25 mouse cellular contexts compared by ENCODE assay signal in the genomic region with DNA sequence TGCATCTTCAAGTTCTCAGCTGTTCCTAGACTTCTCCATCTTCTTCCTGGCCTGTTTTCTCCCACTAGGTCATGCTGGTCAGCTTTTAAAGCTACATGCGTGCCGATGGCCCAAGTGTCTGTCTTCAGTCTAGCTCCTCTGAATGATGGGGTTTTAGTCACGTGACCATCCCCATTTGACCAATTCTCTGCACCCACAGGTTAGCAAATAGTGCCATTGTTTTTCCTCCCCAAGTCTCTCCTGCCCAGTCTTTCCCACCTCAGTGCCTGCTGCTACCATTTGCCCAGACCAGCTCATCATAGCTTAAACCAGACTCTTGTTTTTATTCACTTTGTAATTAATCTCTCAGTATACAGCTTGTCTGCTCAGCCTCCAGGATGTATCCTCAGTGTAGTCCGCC.
DNase-seq lines count a peak whose midpoint lies in the region; ATAC-seq lines count a peak whose summit lies in the region.
"Had no signal": no experiment of that assay in that cellular context is flagged by ENCODE, and none has a peak within 500 bp of the region (broad histone marks: within the 10 kb centered on the region; RNA-seq: fewer than 3 reads in every experiment).

No protein-coding gene starts in this region.

- H3K9me3 ChIP-seq in forebrain, embryonic 14.5 days (replicated peaks; ENCODE audit: control insufficient read depth, low read length) = no peaks in the 10 kb centered on the region
- no peaks in the 10 kb centered on the region for H3K9me3 ChIP-seq in forebrain, embryonic 11.5 days (ENCODE audit: control insufficient read depth, low read length)
- H3K9me3 ChIP-seq in neural tube, embryonic 15.5 days (replicated peaks) = no peaks in the 10 kb centered on the region
- no peaks in the 10 kb centered on the region for H3K9me3 ChIP-seq in midbrain, embryonic 14.5 days (ENCODE audit: control insufficient read depth, low read length)
- H3K9me3 ChIP-seq: embryonic facial prominence, embryonic 13.5 days; G1E; heart, embryonic 15.5 days; intestine, embryonic 15.5 days; limb, embryonic 15.5 days; neural tube, embryonic 12.5 days; stomach, embryonic 15.5 days had no signal

- WGBS in forebrain, embryonic 14.5 days = 89% methylated on average over 4 of the region's 4 CpGs
- WGBS in forebrain, embryonic 11.5 days = 90% methylated on average over 4 of the region's 4 CpGs
- WGBS in neural tube, embryonic 15.5 days = 51% methylated on average over 4 of the region's 4 CpGs
- 86% methylated on average over 4 of the region's 4 CpGs for WGBS in midbrain, embryonic 14.5 days

- no peak for DNase-seq in forebrain, embryonic 14.5 days (ENCODE audit: low spot score)
- DNase-seq in forebrain, embryonic 11.5 days (ENCODE audit: low spot score) = no peak
- no peak for DNase-seq in neural tube, embryonic 10.5 days (ENCODE audit: extremely low spot score, low spot score)
- no peak for DNase-seq in midbrain, embryonic 14.5 days
- no peak for DNase-seq in retina, embryonic 14.5 days (ENCODE audit: low spot score)
- DNase-seq: adrenal gland, adult 2 months; cerebellum, adult 2 months; cerebellum, postnatal 36 days; heart, postnatal 4 days; kidney, adult 8-10 months; kidney, postnatal 10 days; lung, embryonic 14.5 days; right cerebral cortex, adult 18-20 months; thymus, postnatal 25 days had no signal

- no peaks in the 10 kb centered on the region for H3K27me3 ChIP-seq in forebrain, embryonic 14.5 days (replicated peaks; ENCODE audit: control insufficient read depth, insufficient read depth, low read length)
- H3K27me3 ChIP-seq in forebrain, embryonic 11.5 days (ENCODE audit: control insufficient read depth, insufficient read depth, low read length) = no peaks in the 10 kb centered on the region
- H3K27me3 ChIP-seq in neural tube, embryonic 15.5 days (replicated peaks) = no peaks in the 10 kb centered on the region
- no peaks in the 10 kb centered on the region for H3K27me3 ChIP-seq in midbrain, embryonic 14.5 days (ENCODE audit: control insufficient read depth, insufficient read depth, low read length)
- H3K27me3 ChIP-seq: CH12.LX; embryonic facial prominence, embryonic 13.5 days; heart, embryonic 15.5 days; intestine, embryonic 15.5 days; limb, embryonic 15.5 days; neural tube, embryonic 12.5 days had no signal

- no peaks in the 10 kb centered on the region for H3K36me3 ChIP-seq in forebrain, embryonic 14.5 days (ENCODE audit: control insufficient read depth, insufficient read depth, low read length)
- H3K36me3 ChIP-seq in forebrain, embryonic 11.5 days (ENCODE audit: control insufficient read depth, insufficient read depth, low read length) = no peaks in the 10 kb centered on the region
- no peaks in the 10 kb centered on the region for H3K36me3 ChIP-seq in neural tube, embryonic 15.5 days
- no peaks in the 10 kb centered on the region for H3K36me3 ChIP-seq in midbrain, embryonic 14.5 days (ENCODE audit: control insufficient read depth, insufficient read depth, low read length)
- H3K36me3 ChIP-seq: embryonic facial prominence, embryonic 13.5 days; G1E; heart, embryonic 15.5 days; intestine, embryonic 15.5 days; limb, embryonic 15.5 days; neural tube, embryonic 12.5 days; stomach, embryonic 15.5 days had no signal

- no peak for ATAC-seq in forebrain, embryonic 14.5 days
- no peak for ATAC-seq in forebrain, embryonic 11.5 days (replicated peaks; ENCODE audit: low FRiP score)
- no peak for ATAC-seq in neural tube, embryonic 15.5 days (ENCODE audit: low FRiP score)
- no peak for ATAC-seq in midbrain, embryonic 14.5 days (ENCODE audit: low FRiP score, low TSS enrichment)
- no peak for ATAC-seq in cerebellum, adult (ENCODE audit: insufficient number of reproducible peaks, low FRiP score, low TSS enrichment)
- ATAC-seq: intestine, embryonic 15.5 days had no signal

- no peak overlapping the region for H3K4me2 ChIP-seq in forebrain, embryonic 14.5 days (ENCODE audit: low read length)
- H3K4me2 ChIP-seq in forebrain, embryonic 11.5 days (ENCODE audit: low read depth, low read length, severe bottlenecking) = no peak overlapping the region
- no peak overlapping the region for H3K4me2 ChIP-seq in neural tube, embryonic 15.5 days
- no peak overlapping the region for H3K4me2 ChIP-seq in midbrain, embryonic 14.5 days (ENCODE audit: low read length)
- H3K4me2 ChIP-seq: embryonic facial prominence, embryonic 13.5 days; heart, embryonic 15.5 days; intestine, embryonic 15.5 days; limb, embryonic 15.5 days; lung, embryonic 14.5 days; neural tube, embryonic 12.5 days; stomach, embryonic 15.5 days had no signal

- no peak overlapping the region for H3K4me3 ChIP-seq in forebrain, embryonic 14.5 days (ENCODE audit: low read depth, low read length)
- no peak overlapping the region for H3K4me3 ChIP-seq in forebrain, embryonic 11.5 days (ENCODE audit: low read depth, low read length)
- H3K4me3 ChIP-seq in neural tube, embryonic 15.5 days (replicated peaks) = no peak overlapping the region
- no peak overlapping the region for H3K4me3 ChIP-seq in midbrain, embryonic 14.5 days (replicated peaks; ENCODE audit: low read depth, low read length)
- H3K4me3 ChIP-seq: embryonic facial prominence, embryonic 13.5 days; heart, embryonic 15.5 days; intestine, embryonic 15.5 days; limb, embryonic 15.5 days; neural tube, embryonic 12.5 days; stomach, embryonic 15.5 days had no signal

- peak overlapping the region; percentile 9; the same call in 1 of the 2 replicates for H3K27ac ChIP-seq in forebrain, embryonic 14.5 days (ENCODE audit: low read depth, low read length)
- no peak overlapping the region for H3K27ac ChIP-seq in forebrain, embryonic 11.5 days (ENCODE audit: low read depth, low read length)
- H3K27ac ChIP-seq in neural tube, embryonic 15.5 days (replicated peaks) = peak overlapping the region; percentile 15; the same call in 1 of the 2 replicates
- H3K27ac ChIP-seq in midbrain, embryonic 14.5 days (replicated peaks; ENCODE audit: low read depth, low read length) = peak overlapping the region; percentile 46
- H3K27ac ChIP-seq: embryonic facial prominence, embryonic 13.5 days; heart, embryonic 15.5 days; intestine, embryonic 15.5 days; limb, embryonic 15.5 days; liver, embryonic 14.5 days; neural tube, embryonic 12.5 days; stomach, embryonic 15.5 days had no signal

- H3K4me1 ChIP-seq in forebrain, embryonic 14.5 days (ENCODE audit: control insufficient read depth, insufficient read depth, low read length) = peaks cover 32% of the 10 kb centered on the region
- H3K4me1 ChIP-seq in forebrain, embryonic 11.5 days (replicated peaks; ENCODE audit: control insufficient read depth, insufficient read depth, low read length) = peaks cover 8% of the 10 kb centered on the region; the same call in 1 of the 2 replicates
- peaks cover 24% of the 10 kb centered on the region for H3K4me1 ChIP-seq in neural tube, embryonic 15.5 days
- peaks cover 26% of the 10 kb centered on the region for H3K4me1 ChIP-seq in midbrain, embryonic 14.5 days (ENCODE audit: control insufficient read depth, insufficient read depth, low read length)
- H3K4me1 ChIP-seq: intestine, embryonic 15.5 days; stomach, embryonic 15.5 days had no signal

- no peak overlapping the region for H3K9ac ChIP-seq in forebrain, embryonic 14.5 days (ENCODE audit: low read length)
- H3K9ac ChIP-seq in forebrain, embryonic 11.5 days (ENCODE audit: low read length) = no peak overlapping the region
- no peak overlapping the region for H3K9ac ChIP-seq in neural tube, embryonic 15.5 days (replicated peaks)
- no peak overlapping the region for H3K9ac ChIP-seq in midbrain, embryonic 14.5 days (replicated peaks; ENCODE audit: low read length)
- H3K9ac ChIP-seq: embryonic facial prominence, embryonic 13.5 days; heart, embryonic 15.5 days; intestine, embryonic 15.5 days; limb, embryonic 15.5 days; liver, embryonic 14.5 days; lung, embryonic 14.5 days; neural tube, embryonic 12.5 days; stomach, embryonic 15.5 days had no signal
